Mouse (Mus musculus) forebrain, embryonic 14.5 days (tissue): Measurements from ENCODE around the gene Prox1. TPM values are rescaled to one million over a fixed set of nuclear protein-coding genes. Genes with fewer than 3 reads are reported as not detected.

Source experiments
- ATAC-seq: fragments of 200-750 bp; cut with Nextera tagmentation; 2 replicates; pipeline ENCODE4 v1.8.0; 2017; ENCODE audit warnings: mild to moderate bottlenecking, moderate library complexity
- DNase-seq: peaks from one replicate; pipeline ENCODE4 v3.0.0-alpha.2; 2015; ENCODE audit warnings: low spot score
- H3K27ac ChIP-seq: fragments of 300-500 bp; sonication (generic); 2 replicates; pipeline ENCODE4 v1.5.1; 2014; ENCODE audit warnings: low read depth, mild to moderate bottlenecking, control low read depth, low read length, moderate library complexity
- H3K27me3 ChIP-seq: fragments of 300-500 bp; sonication (generic); replicated peaks from 2 replicates; pipeline ENCODE4 v1.6.1; 2014; ENCODE audit warnings: low read length, control low read depth, mixed read lengths; ENCODE audit not compliant: control insufficient read depth, insufficient read depth
- H3K36me3 ChIP-seq: fragments of 300-500 bp; sonication (generic); 2 replicates; pipeline ENCODE4 v1.6.1; 2014; ENCODE audit warnings: low read length, control low read depth; ENCODE audit not compliant: control insufficient read depth, insufficient read depth
- H3K4me1 ChIP-seq: fragments of 300-500 bp; sonication (generic); 2 replicates; pipeline ENCODE4 v1.6.1; 2014; ENCODE audit warnings: antibody characterized with exemption, low read length, control low read depth; ENCODE audit not compliant: control insufficient read depth, insufficient read depth
- H3K4me2 ChIP-seq: fragments of 300-500 bp; sonication (generic); 2 replicates; pipeline ENCODE4 v1.6.1; 2014; ENCODE audit warnings: mild to moderate bottlenecking, control low read depth, low read length
- H3K4me3 ChIP-seq: fragments of 300-500 bp; sonication (generic); 2 replicates; pipeline ENCODE4 v1.5.1; 2014; ENCODE audit warnings: low read depth, low read length, control low read depth
- H3K9ac ChIP-seq: fragments of 300-500 bp; sonication (generic); 2 replicates; pipeline ENCODE4 v1.6.1; 2014; ENCODE audit warnings: mild to moderate bottlenecking, low read length, control low read depth, moderate library complexity
- H3K9me3 ChIP-seq: fragments of 300-500 bp; sonication (generic); replicated peaks from 2 replicates; pipeline ENCODE4 v1.6.1; 2016; ENCODE audit warnings: low read length, control low read depth, mixed read lengths; ENCODE audit not compliant: control insufficient read depth
- WGBS: fragments of 180-500 bp; shearing (Covaris S2); extraction: QIAGEN DNeasy Blood & Tissue Kit; methylation state at CpG from one replicate; pipeline ENCODE4 v1.1.7; 2014; 5-methylcytosine and 5-hydroxymethylcytosine counted together
- polyA plus RNA-seq: library from polyadenylated mRNA; unstranded; fragments of >200 nt; fragmentation: Nextera tagmentation; extraction: Ambion mirVana; gene quantifications from 2 replicates; pipeline ENCODE4 v1.2.1, GENCODE M21; 2014

Prox1 gene
- polyA plus RNA-seq, 1 experiment from 2014 or later = 10.2 TPM

- Histone ChIP-seq H3K4me2 (no peak overlapping the region), H3K9ac (no peak overlapping the region)
These were observed 11.1 kb downstream of the Prox1 start for GRCm38 (mm10) chr1:190159457-190159856.

GRCm38 (mm10) chr1:190155751-190156150, 14.8 kb downstream of the Prox1 start:
- Histone ChIP-seq H3K9ac (no peak overlapping the region), H3K9me3 (no peaks in the 10 kb centered on the region), H3K27ac (no peak overlapping the region), H3K4me3 (no peak overlapping the region), H3K36me3 (0 out of 2 replicates have a peak, but pooled peaks cover 3% of the 10 kb centered on the region), H3K4me1 (peaks cover 14% of the 10 kb centered on the region; the same call in 1 of the 2 replicates), H3K4me2 (no peak overlapping the region; the same call in 1 of the 2 replicates), H3K27me3 (0 out of 2 replicates have a peak, but pooled peaks cover 2% of the 10 kb centered on the region)
- ATAC-seq (peak; percentile 58; the same call in 1 of the 2 replicates), DNase-seq (peak; percentile 57)
- 11% methylated on average over 8 of the region's 8 CpGs for WGBS

More at GRCm38 (mm10) chr1:190159457-190159856, 11.1 kb downstream of the Prox1 start:
- H3K4me1 ChIP-seq = peaks cover 14% of the 10 kb centered on the region; the same call in 1 of the 2 replicates
- ATAC-seq (no peak), DNase-seq (no peak)
- H3K36me3 ChIP-seq = 0 out of 2 replicates have a peak, but pooled peaks cover 3% of the 10 kb centered on the region
- no peak overlapping the region for H3K4me3 ChIP-seq
- H3K27ac ChIP-seq = no peak overlapping the region
- 0 out of 2 replicates have a peak, but pooled peaks cover 2% of the 10 kb centered on the region for H3K27me3 ChIP-seq
- H3K9me3 ChIP-seq = no peaks in the 10 kb centered on the region
- WGBS = 23% methylated on average over 11 of the region's 11 CpGs

GRCm38 (mm10) chr1:190155021-190155420, 15.5 kb downstream of the Prox1 start:
- H3K27me3 ChIP-seq = 0 out of 2 replicates have a peak, but pooled peaks cover 7% of the 10 kb centered on the region
- DNase-seq (peak; percentile 45), ATAC-seq (no peak)
- H3K4me3 ChIP-seq = no peak overlapping the region
- peaks cover 14% of the 10 kb centered on the region; the same call in 1 of the 2 replicates for H3K4me1 ChIP-seq
- no peak overlapping the region for H3K9ac ChIP-seq
- no peak overlapping the region for H3K27ac ChIP-seq
- 37% methylated on average over 2 of the region's 2 CpGs for WGBS
- no peaks in the 10 kb centered on the region for H3K9me3 ChIP-seq
- 0 out of 2 replicates have a peak, but pooled peaks cover 3% of the 10 kb centered on the region for H3K36me3 ChIP-seq
- no peak overlapping the region for H3K4me2 ChIP-seq

GRCm38 (mm10) chr1:190154292-190154691, 16.2 kb downstream of the Prox1 start:
- H3K4me1 ChIP-seq = peaks cover 16% of the 10 kb centered on the region
- H3K36me3 ChIP-seq = 0 out of 2 replicates have a peak, but pooled peaks cover 3% of the 10 kb centered on the region
- no peak overlapping the region for H3K4me2 ChIP-seq
- no peaks in the 10 kb centered on the region for H3K9me3 ChIP-seq
- no peak overlapping the region for H3K27ac ChIP-seq
- H3K4me3 ChIP-seq = no peak overlapping the region
- 68% methylated on average over 7 of the region's 7 CpGs for WGBS
- no peak for ATAC-seq
- H3K9ac ChIP-seq = no peak overlapping the region
- H3K27me3 ChIP-seq = 0 out of 2 replicates have a peak, but pooled peaks cover 10% of the 10 kb centered on the region
- DNase-seq = peak; percentile 47

GRCm38 (mm10) chr1:190152603-190153002, 17.9 kb downstream of the Prox1 start:
- H3K9ac ChIP-seq = no peak overlapping the region
- peaks cover 25% of the 10 kb centered on the region for H3K4me1 ChIP-seq
- WGBS = 66% methylated on average over 6 of the region's 6 CpGs

GRCm38 (mm10) chr1:190149233-190149741, 21.2 kb downstream of the Prox1 start:
- H3K27ac ChIP-seq = no peak overlapping the region
- H3K27me3 ChIP-seq = 0 out of 2 replicates have a peak, but pooled peaks cover 8% of the 10 kb centered on the region
- H3K9me3 ChIP-seq = no peaks in the 10 kb centered on the region
- H3K4me3 ChIP-seq = no peak overlapping the region
- no peak for DNase-seq
- peaks cover 16% of the 10 kb centered on the region for H3K4me1 ChIP-seq
- no peak for ATAC-seq
- H3K36me3 ChIP-seq = 0 out of 2 replicates have a peak, but pooled peaks cover 3% of the 10 kb centered on the region
- no peak overlapping the region for H3K9ac ChIP-seq
- peak overlapping the region; percentile 13 for H3K4me2 ChIP-seq
- 16% methylated on average over 17 of the region's 17 CpGs for WGBS

More at GRCm38 (mm10) chr1:190152603-190153002, 17.9 kb downstream of the Prox1 start:
- Histone ChIP-seq H3K27ac (no peak overlapping the region), H3K4me2 (no peak overlapping the region), H3K4me3 (no peak overlapping the region), H3K27me3 (0 out of 2 replicates have a peak, but pooled peaks cover 8% of the 10 kb centered on the region), H3K9me3 (no peaks in the 10 kb centered on the region), H3K36me3 (0 out of 2 replicates have a peak, but pooled peaks cover 3% of the 10 kb centered on the region)
- ATAC-seq (0 out of 2 replicates have a peak, but pooled peaks have one; percentile 42), DNase-seq (no peak)

GRCm38 (mm10) chr1:190148661-190149232, 21.8 kb downstream of the Prox1 start:
- Histone ChIP-seq H3K9ac (no peak overlapping the region), H3K4me1 (peaks cover 16% of the 10 kb centered on the region), H3K4me2 (peak overlapping the region; percentile 13), H3K9me3 (no peaks in the 10 kb centered on the region), H3K27me3 (0 out of 2 replicates have a peak, but pooled peaks cover 8% of the 10 kb centered on the region), H3K27ac (no peak overlapping the region), H3K36me3 (0 out of 2 replicates have a peak, but pooled peaks cover 3% of the 10 kb centered on the region), H3K4me3 (no peak overlapping the region)
- DNase-seq (no peak), ATAC-seq (no peak)
- WGBS = 5% methylated on average over 12 of the region's 12 CpGs

- no peak for DNase-seq
These were observed 22.7 kb downstream of the Prox1 start for GRCm38 (mm10) chr1:190147816-190148215.

GRCm38 (mm10) chr1:190144416-190144815, 26.1 kb downstream of the Prox1 start:
- H3K4me2 ChIP-seq = no peak overlapping the region
- H3K27me3 ChIP-seq = no peaks in the 10 kb centered on the region
- H3K4me1 ChIP-seq = peaks cover 18% of the 10 kb centered on the region
- no peak overlapping the region for H3K27ac ChIP-seq
- DNase-seq (no peak), ATAC-seq (no peak)
- H3K9ac ChIP-seq = no peak overlapping the region
- H3K36me3 ChIP-seq = no peaks in the 10 kb centered on the region
- H3K4me3 ChIP-seq = no peak overlapping the region
- H3K9me3 ChIP-seq = no peaks in the 10 kb centered on the region

More at GRCm38 (mm10) chr1:190147816-190148215, 22.7 kb downstream of the Prox1 start:
- 88% methylated on average over 6 of the region's 6 CpGs for WGBS
- no peak for ATAC-seq
- Histone ChIP-seq H3K36me3 (0 out of 2 replicates have a peak, but pooled peaks cover 3% of the 10 kb centered on the region), H3K4me2 (no peak overlapping the region), H3K9ac (no peak overlapping the region), H3K4me1 (peaks cover 16% of the 10 kb centered on the region), H3K27ac (no peak overlapping the region), H3K9me3 (no peaks in the 10 kb centered on the region), H3K27me3 (0 out of 2 replicates have a peak, but pooled peaks cover 8% of the 10 kb centered on the region), H3K4me3 (no peak overlapping the region)
